Mouse (Mus musculus): Measurements from ENCODE around the gene Tmprss7.

The Tmprss7 gene

DNA sequence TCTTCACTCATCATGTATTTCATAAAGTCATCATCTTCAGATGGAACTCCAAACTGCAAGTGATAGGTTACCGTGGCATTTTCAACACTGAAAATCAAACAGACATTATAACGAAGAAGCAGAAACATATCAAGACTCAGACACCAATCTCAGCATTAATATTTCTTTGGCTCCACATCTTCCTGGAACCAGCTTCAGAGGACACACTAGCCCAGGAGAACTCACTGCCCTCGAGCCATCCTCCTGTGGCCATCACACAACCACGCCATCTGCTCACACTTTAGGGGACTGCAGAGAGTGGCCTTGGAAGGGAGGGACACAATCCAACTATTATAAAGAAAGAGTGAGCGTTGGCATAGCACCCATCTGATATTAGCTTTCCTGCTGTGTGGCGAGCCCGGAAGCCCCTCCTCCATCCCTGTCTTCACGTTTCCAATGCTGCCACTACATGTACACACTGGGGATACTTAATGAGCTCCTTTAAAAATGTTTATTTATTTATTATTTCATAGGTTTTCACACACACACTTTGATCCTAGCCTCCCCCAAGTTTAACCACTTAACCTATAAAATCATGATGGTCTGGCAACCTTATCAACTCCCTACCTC is 63.9 kb downstream of the Tmprss7 start:
- in situ Hi-C loops (cut with MboI), result loop anchor here (10.0 kb wide), 1 partner anchor 435 kb away; no protein-coding TSS in a partner anchor

- in situ Hi-C loops (cut with MboI), result loop anchor here (10.0 kb wide), 1 partner anchor 431 kb away; no protein-coding TSS in a partner anchor
These were observed 68.1 kb downstream of the Tmprss7 start for GRCm38 (mm10) chr16:45625342-45625741.

- in situ Hi-C loops (cut with MboI), result loop anchor here (10.0 kb wide), 1 partner anchor 430 kb away; no protein-coding TSS in a partner anchor
These were observed 68.7 kb downstream of the Tmprss7 start for GRCm38 (mm10) chr16:45624791-45625190.

DNA sequence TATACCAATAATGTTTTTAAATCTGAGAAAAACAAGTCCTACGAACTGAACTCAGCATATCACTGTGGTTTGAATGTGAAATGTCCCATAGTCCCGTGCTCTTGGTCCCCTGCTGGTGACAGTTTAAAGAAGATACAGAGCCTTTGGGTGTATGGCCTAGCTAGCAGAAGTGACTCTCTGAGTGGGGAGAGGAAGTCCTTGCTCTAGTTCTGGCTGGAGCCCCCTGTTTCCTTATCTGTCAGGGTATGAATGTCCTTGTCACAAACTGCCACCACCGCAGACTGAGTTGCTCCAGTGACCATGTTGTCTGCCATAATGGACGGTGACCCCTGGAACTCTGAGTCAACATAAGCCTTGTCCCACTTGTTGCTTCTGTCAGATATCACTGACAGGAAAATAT is 70.2 kb downstream of the Tmprss7 start:
- in situ Hi-C loops (cut with MboI), result loop anchor here (10.0 kb wide), 1 partner anchor 428 kb away; no protein-coding TSS in a partner anchor

GRCm38 (mm10) chr16:45619751-45620375 is 73.6 kb downstream of the Tmprss7 start:
- in situ Hi-C loops (cut with MboI), result loop anchor here (10.0 kb wide), 1 partner anchor 425 kb away; no protein-coding TSS in a partner anchor

DNA sequence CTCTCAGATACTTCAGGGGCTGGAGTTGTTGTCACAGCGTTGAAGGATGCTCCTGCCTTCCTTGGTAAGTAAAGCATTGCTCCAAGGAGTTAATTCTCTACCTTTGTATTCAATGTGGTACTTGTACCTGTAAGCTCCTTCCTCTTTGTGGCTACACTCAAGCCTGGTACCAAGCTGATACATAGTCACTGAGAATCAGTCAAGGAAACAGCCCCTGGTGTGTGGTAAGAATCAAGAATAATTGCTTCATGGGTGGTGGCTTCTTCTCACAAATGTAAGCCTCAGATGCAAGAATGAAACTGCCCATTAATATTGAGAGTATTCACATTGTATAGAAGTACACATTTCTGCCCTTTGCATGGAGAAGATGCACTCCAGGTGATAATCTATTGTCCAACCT is 77.5 kb downstream of the Tmprss7 start:
- in situ Hi-C loops (cut with MboI), result no loop called here

DNA sequence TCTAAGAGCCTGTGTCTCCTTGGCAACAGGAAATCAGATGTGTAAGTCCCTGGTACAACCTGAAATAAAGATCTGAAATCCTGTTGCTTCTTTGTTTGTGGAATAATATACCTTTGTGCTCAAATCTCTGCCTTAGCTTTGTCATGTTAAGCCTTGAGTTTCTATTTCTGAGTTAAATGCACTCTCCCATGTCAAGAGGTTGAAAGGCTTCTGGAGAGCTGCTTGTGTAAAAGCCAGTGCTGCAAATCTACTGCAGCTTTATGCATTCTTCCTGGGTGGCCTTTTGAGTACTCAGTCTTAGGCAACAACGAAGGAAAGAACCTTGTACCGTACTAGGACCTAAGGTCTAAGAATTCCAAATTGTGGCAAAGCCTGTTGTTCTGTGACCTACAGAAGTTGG is 80.2 kb downstream of the Tmprss7 start:
- in situ Hi-C loops (cut with MboI), result no loop called here

DNA sequence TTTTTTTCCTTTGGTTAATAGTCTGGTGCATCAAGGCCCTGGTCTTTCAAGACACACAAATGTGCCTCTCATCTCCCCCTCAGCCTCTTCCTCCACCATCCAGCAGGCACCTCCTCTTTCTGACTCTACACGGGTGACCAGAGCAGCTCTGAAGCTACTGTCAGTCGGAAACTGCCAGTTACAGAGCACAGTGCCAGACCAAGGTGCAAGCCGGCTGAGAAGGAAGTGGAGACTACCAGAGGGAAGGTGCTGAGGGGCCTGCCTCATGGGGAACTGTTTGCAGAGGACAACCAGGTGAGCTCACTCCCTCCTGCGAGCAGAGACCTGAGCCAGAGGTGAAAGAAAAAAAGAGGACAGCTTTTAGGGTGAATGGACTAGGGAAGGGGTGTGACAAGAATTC is 83.2 kb downstream of the Tmprss7 start, which contains the start of gene Gcsam:
TSS of gene Gcsam (plus strand) at position 114 of the 400 bp plus-strand sequence.
- in situ Hi-C loops (cut with MboI), result no loop called here

- in situ Hi-C loops (cut with MboI), result no loop called here
These were observed 84.2 kb downstream of the Tmprss7 start for GRCm38 (mm10) chr16:45609300-45609699.

- in situ Hi-C loops (cut with MboI), result no loop called here
These were observed 84.9 kb downstream of the Tmprss7 start for GRCm38 (mm10) chr16:45608481-45608954.

Data from mature B cell (primary cell).